Mouse (Mus musculus) embryonic fibroblast, embryonic 13.5 days (primary cell): ENCODE data around the gene Adk.

Experiments used
- CTCF ChIP-seq: IDR thresholded peaks from 2 replicates; pipeline ENCODE4 v1.5.1; 2011; ENCODE audit warnings: mild to moderate bottlenecking, control low read depth, low read length, moderate library complexity, borderline replicate concordance; ENCODE audit not compliant: insufficient read depth
- POLR2A ChIP-seq: IDR thresholded peaks from 2 replicates; pipeline ENCODE4 v1.6.1; 2011; ENCODE audit warnings: low read depth, mild to moderate bottlenecking, control low read depth, low read length, moderate library complexity

GRCm38 (mm10) chr14:21399506-21399905, 347.1 kb downstream of the Adk start:
- no peak for TF ChIP-seq CTCF
- TF ChIP-seq POLR2A = no peak
